Mouse (Mus musculus): ENCODE results near the gene Pglyrp2.
A peak's percentile ranks its signal among the peaks of the same experiment; 100 is the strongest.

The Pglyrp2 gene

GRCm38 (mm10) chr17:32424034-32424433, at the start of gene Pglyrp2:
Pglyrp2 (minus strand) TSS chr17:32424167.
- no peaks in the 10 kb centered on the region for H3K27me3 ChIP-seq (ENCODE audit: control insufficient read depth, insufficient read depth, low read length, poor library complexity, severe bottlenecking)
- H3K36me3 ChIP-seq (ENCODE audit: control insufficient read depth, insufficient read depth, low read length, poor library complexity, severe bottlenecking): 0 out of 2 replicates have a peak, but pooled peaks cover 4% of the 10 kb centered on the region
- DNase-seq (ENCODE audit: low read depth, low spot score): peak; percentile 63

DNA sequence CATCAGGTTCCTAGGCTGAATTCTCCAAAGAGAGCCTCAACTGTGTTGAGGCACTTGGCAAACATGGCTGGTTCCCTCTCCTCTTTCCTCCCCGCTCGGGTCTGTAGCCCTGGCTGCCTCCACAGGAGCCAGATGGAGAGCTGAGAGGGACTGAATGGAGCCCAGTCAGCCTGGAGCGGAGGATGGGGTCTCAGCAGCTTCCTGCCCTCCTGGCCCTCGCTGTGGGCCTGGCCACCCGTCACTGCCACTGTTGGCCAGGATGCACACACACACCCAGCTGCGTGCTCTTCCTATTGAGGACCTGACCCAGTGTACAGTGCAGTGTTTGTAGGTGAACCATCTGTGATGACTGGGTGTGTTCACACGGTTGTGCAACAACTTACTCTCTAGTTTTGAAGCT, 48.2 kb upstream of the Pglyrp2 start:
- Histone ChIP-seq H3K36me3 (ENCODE audit: control insufficient read depth, insufficient read depth, low read length, poor library complexity, severe bottlenecking) (no peaks in the 10 kb centered on the region), H3K27me3 (ENCODE audit: control insufficient read depth, insufficient read depth, low read length, poor library complexity, severe bottlenecking) (no peaks in the 10 kb centered on the region)
- no peak for DNase-seq (ENCODE audit: low read depth, low spot score)

GRCm38 (mm10) chr17:32470795-32471194, 46.8 kb upstream of the Pglyrp2 start:
- Histone ChIP-seq H3K36me3 (ENCODE audit: control insufficient read depth, insufficient read depth, low read length, poor library complexity, severe bottlenecking) (no peaks in the 10 kb centered on the region), H3K27me3 (ENCODE audit: control insufficient read depth, insufficient read depth, low read length, poor library complexity, severe bottlenecking) (no peaks in the 10 kb centered on the region)
- DNase-seq (ENCODE audit: low read depth, low spot score): no peak

- no peaks in the 10 kb centered on the region for H3K27me3 ChIP-seq (ENCODE audit: control insufficient read depth, insufficient read depth, low read length, poor library complexity, severe bottlenecking)
- no peaks in the 10 kb centered on the region for H3K36me3 ChIP-seq (ENCODE audit: control insufficient read depth, insufficient read depth, low read length, poor library complexity, severe bottlenecking)
- no peak for DNase-seq (ENCODE audit: low read depth, low spot score)
Observed at GRCm38 (mm10) chr17:32468494-32468893, 44.5 kb upstream of the Pglyrp2 start.

DNA sequence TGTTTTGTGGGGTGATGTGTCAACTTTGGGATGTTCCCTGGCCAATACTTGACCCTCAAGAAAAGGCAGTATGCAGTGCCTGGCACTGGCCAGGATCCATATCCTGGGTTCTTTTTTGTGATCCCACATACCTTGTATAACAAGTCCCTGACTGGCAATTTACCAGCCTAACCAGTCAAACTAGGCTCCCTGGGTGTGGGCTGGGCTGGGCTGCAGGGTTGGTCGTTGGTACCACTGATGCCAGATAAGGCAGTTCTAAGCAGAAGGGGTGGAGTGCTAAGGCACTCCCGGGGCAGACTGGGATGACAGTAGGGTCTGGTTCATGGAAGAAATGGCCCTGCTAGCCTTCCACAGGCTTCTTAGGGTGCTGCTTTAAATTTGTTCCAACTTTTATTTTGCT, 31.0 kb upstream of the Pglyrp2 start:
- Histone ChIP-seq H3K27me3 (ENCODE audit: control insufficient read depth, insufficient read depth, low read length, poor library complexity, severe bottlenecking) (no peaks in the 10 kb centered on the region), H3K36me3 (ENCODE audit: control insufficient read depth, insufficient read depth, low read length, poor library complexity, severe bottlenecking) (no peaks in the 10 kb centered on the region)
- DNase-seq (ENCODE audit: low read depth, low spot score): no peak

GRCm38 (mm10) chr17:32454188-32454587, 30.2 kb upstream of the Pglyrp2 start:
- no peak for DNase-seq (ENCODE audit: low read depth, low spot score)
- H3K27me3 ChIP-seq (ENCODE audit: control insufficient read depth, insufficient read depth, low read length, poor library complexity, severe bottlenecking): no peaks in the 10 kb centered on the region
- H3K36me3 ChIP-seq (ENCODE audit: control insufficient read depth, insufficient read depth, low read length, poor library complexity, severe bottlenecking): no peaks in the 10 kb centered on the region

- peak; percentile 18 for DNase-seq (ENCODE audit: low read depth, low spot score)
- H3K36me3 ChIP-seq (ENCODE audit: control insufficient read depth, insufficient read depth, low read length, poor library complexity, severe bottlenecking): no peaks in the 10 kb centered on the region
- H3K27me3 ChIP-seq (ENCODE audit: control insufficient read depth, insufficient read depth, low read length, poor library complexity, severe bottlenecking): no peaks in the 10 kb centered on the region
Observed at GRCm38 (mm10) chr17:32452482-32452881, 28.5 kb upstream of the Pglyrp2 start, which contains the start of gene Cyp4f39. Cyp4f39 (plus strand) TSS chr17:32452723.

- Histone ChIP-seq H3K36me3 (ENCODE audit: control insufficient read depth, insufficient read depth, low read length, poor library complexity, severe bottlenecking) (no peaks in the 10 kb centered on the region), H3K27me3 (ENCODE audit: control insufficient read depth, insufficient read depth, low read length, poor library complexity, severe bottlenecking) (no peaks in the 10 kb centered on the region)
- no peak for DNase-seq (ENCODE audit: low read depth, low spot score)
Observed at GRCm38 (mm10) chr17:32450844-32451537, 27.0 kb upstream of the Pglyrp2 start.

- no peaks in the 10 kb centered on the region for H3K36me3 ChIP-seq (ENCODE audit: control insufficient read depth, insufficient read depth, low read length, poor library complexity, severe bottlenecking)
- no peaks in the 10 kb centered on the region for H3K27me3 ChIP-seq (ENCODE audit: control insufficient read depth, insufficient read depth, low read length, poor library complexity, severe bottlenecking)
- no peak for DNase-seq (ENCODE audit: low read depth, low spot score)
Observed at GRCm38 (mm10) chr17:32449042-32449441, 25.1 kb upstream of the Pglyrp2 start.

DNA sequence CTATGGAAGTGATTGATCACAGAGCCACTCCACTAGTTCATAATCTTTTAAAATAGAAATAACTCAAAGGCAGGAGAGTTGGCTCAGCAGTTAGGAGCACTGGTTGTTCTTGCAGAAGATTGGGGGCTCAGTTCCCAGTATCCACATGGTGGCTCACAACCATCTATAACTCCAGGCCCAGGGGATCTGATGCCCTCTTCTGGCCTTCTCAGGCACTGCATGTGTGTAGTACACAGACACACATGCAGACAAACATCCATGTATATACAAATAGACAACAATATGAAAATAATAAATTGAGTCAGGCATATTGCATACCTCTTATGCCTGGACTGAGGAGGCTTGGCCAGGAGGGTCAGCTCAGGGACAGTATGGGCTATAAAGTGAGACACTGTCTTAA, 23.2 kb upstream of the Pglyrp2 start:
- no peaks in the 10 kb centered on the region for H3K36me3 ChIP-seq (ENCODE audit: control insufficient read depth, insufficient read depth, low read length, poor library complexity, severe bottlenecking)
- no peaks in the 10 kb centered on the region for H3K27me3 ChIP-seq (ENCODE audit: control insufficient read depth, insufficient read depth, low read length, poor library complexity, severe bottlenecking)
- no peak for DNase-seq (ENCODE audit: low read depth, low spot score)

DNA sequence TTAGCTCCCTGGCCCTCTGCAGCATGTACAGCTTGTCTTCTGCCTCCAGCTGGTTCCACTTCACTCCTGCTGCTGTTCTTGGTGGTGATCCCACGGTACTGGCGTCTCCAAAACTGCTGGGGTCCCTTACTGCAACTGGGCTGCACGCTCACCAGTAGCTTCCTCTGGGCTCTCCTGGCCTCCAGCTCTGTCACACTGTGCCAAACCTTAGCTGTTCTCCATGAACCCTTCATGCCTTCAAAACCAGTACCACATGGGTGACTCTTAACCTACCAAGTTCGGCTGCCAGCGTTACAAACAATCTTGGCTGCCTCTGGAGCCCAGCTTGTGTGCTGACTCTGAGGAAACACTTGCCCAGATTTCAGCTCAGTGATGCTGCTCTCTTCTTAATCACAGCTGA, 21.0 kb upstream of the Pglyrp2 start:
- no peaks in the 10 kb centered on the region for H3K27me3 ChIP-seq (ENCODE audit: control insufficient read depth, insufficient read depth, low read length, poor library complexity, severe bottlenecking)
- no peaks in the 10 kb centered on the region for H3K36me3 ChIP-seq (ENCODE audit: control insufficient read depth, insufficient read depth, low read length, poor library complexity, severe bottlenecking)
- DNase-seq (ENCODE audit: low read depth, low spot score): no peak

DNA sequence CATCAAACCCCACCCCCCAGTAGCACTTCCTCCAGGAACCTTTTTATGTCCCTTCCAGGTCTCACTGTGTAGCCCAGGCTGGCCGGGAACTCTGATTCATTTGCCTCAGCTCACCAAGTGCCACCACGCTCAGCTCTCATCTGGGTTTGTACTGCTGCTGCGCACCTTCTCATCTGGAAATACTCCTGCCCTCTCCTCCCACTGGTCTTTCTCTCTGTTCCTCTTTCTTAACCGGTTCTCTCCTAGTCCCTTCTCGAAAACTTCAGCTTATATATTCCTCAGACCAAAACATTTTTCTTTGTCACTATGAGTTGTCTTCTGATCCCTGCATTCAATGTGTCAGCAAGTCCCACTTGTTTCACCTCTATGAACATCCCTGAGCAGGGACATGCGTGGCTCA, 19.3 kb upstream of the Pglyrp2 start:
- H3K36me3 ChIP-seq (ENCODE audit: control insufficient read depth, insufficient read depth, low read length, poor library complexity, severe bottlenecking): no peaks in the 10 kb centered on the region
- H3K27me3 ChIP-seq (ENCODE audit: control insufficient read depth, insufficient read depth, low read length, poor library complexity, severe bottlenecking): no peaks in the 10 kb centered on the region
- peak; percentile 30 for DNase-seq (ENCODE audit: low read depth, low spot score)

GRCm38 (mm10) chr17:32437106-32437505, 13.1 kb upstream of the Pglyrp2 start:
- no peak for DNase-seq (ENCODE audit: low read depth, low spot score)
- H3K36me3 ChIP-seq (ENCODE audit: control insufficient read depth, insufficient read depth, low read length, poor library complexity, severe bottlenecking): no peaks in the 10 kb centered on the region
- no peaks in the 10 kb centered on the region for H3K27me3 ChIP-seq (ENCODE audit: control insufficient read depth, insufficient read depth, low read length, poor library complexity, severe bottlenecking)

DNA sequence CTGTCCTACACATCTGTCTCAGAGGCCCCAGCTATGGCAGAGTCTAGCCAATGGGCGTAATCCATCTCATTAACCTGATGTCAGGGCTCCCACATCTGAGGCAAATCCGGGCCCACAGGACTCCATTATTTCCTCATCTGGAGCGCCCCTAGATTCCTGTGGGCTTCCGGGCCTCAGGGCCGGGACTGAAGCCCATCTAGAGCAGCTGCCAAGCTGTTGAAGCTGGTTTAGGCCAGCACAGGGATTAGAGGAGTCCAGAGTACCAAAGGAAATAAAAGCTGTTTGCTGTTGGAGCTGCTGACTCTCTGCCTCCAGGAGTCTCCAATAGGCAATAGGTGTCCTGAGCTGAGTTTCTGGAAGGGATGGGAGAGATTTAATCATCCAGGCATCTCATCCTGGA, 11.2 kb upstream of the Pglyrp2 start:
- no peak for DNase-seq (ENCODE audit: low read depth, low spot score)
- Histone ChIP-seq H3K27me3 (ENCODE audit: control insufficient read depth, insufficient read depth, low read length, poor library complexity, severe bottlenecking) (no peaks in the 10 kb centered on the region), H3K36me3 (ENCODE audit: control insufficient read depth, insufficient read depth, low read length, poor library complexity, severe bottlenecking) (no peaks in the 10 kb centered on the region)

GRCm38 (mm10) chr17:32434324-32434723, 10.4 kb upstream of the Pglyrp2 start:
- H3K27me3 ChIP-seq (ENCODE audit: control insufficient read depth, insufficient read depth, low read length, poor library complexity, severe bottlenecking): no peaks in the 10 kb centered on the region
- no peak for DNase-seq (ENCODE audit: low read depth, low spot score)
- no peaks in the 10 kb centered on the region for H3K36me3 ChIP-seq (ENCODE audit: control insufficient read depth, insufficient read depth, low read length, poor library complexity, severe bottlenecking)

GRCm38 (mm10) chr17:32431972-32432371, 8.0 kb upstream of the Pglyrp2 start:
- H3K27me3 ChIP-seq (ENCODE audit: control insufficient read depth, insufficient read depth, low read length, poor library complexity, severe bottlenecking): no peaks in the 10 kb centered on the region
- peak; percentile 82 for DNase-seq (ENCODE audit: low read depth, low spot score)
- no peaks in the 10 kb centered on the region for H3K36me3 ChIP-seq (ENCODE audit: control insufficient read depth, insufficient read depth, low read length, poor library complexity, severe bottlenecking)
